Mouse (Mus musculus) kidney, adult 2 months (tissue): ENCODE results near the gene Abcb6. TPM values are rescaled to one million over a fixed set of nuclear protein-coding genes. Genes with fewer than 3 reads are reported as not detected.

Experiments
- DNase-seq: peaks from one replicate; pipeline ENCODE4 v3.0.0; 2021
- H3K27ac ChIP-seq: fragments of 200-500 bp; 2 replicates; pipeline ENCODE4 v1.5.1; 2012; ENCODE audit warnings: low read depth, low read length, control low read depth, inconsistent platforms; ENCODE audit not compliant: insufficient read depth
- H3K27me3 ChIP-seq: fragments of 200-500 bp; replicated peaks from 2 replicates; pipeline ENCODE4 v1.6.1; 2012; ENCODE audit warnings: mild to moderate bottlenecking, moderate library complexity, low read length, inconsistent platforms; ENCODE audit not compliant: control insufficient read depth, insufficient read depth
- H3K36me3 ChIP-seq: fragments of 200-500 bp; 2 replicates; pipeline ENCODE4 v1.6.1; 2012; ENCODE audit warnings: mild to moderate bottlenecking, moderate library complexity, low read length, inconsistent platforms; ENCODE audit not compliant: control insufficient read depth, insufficient read depth
- H3K4me1 ChIP-seq: fragments of 200-500 bp; 2 replicates; pipeline ENCODE4 v1.6.1; 2011; ENCODE audit warnings: low read length; ENCODE audit not compliant: control insufficient read depth, insufficient read depth
- H3K4me3 ChIP-seq: fragments of 200-500 bp; 2 replicates; pipeline ENCODE4 v1.5.1; 2011; ENCODE audit warnings: mild to moderate bottlenecking, low read depth, low read length, control low read depth; ENCODE audit not compliant: insufficient read depth
- CTCF ChIP-seq: fragments of 200-500 bp; conservative IDR thresholded peaks from 2 replicates; pipeline ENCODE4 v1.5.1; 2011; ENCODE audit warnings: low read depth, mild to moderate bottlenecking, control low read depth, low read length, moderate library complexity, mixed read lengths; ENCODE audit not compliant: insufficient read depth, insufficient read length
- POLR2A ChIP-seq: fragments of 200-500 bp; IDR thresholded peaks from one replicate; pipeline ENCODE4 v1.6.1; 2011; ENCODE audit warnings: low read depth, low read length, control low read depth
- WGBS: fragments of 180-500 bp; shearing (Covaris S2); methylation state at CpG from one replicate; pipeline ENCODE4 v1.1.7; 2018; 5-methylcytosine and 5-hydroxymethylcytosine counted together
- polyA plus RNA-seq: library from polyadenylated mRNA; depleted of rRNA; stranded (reverse); fragments of >200 nt; gene quantifications from 2 replicates; pipeline ENCODE4 v1.2.3, GENCODE M21; 2012

Gene Abcb6
- polyA plus RNA-seq, 1 experiment: 41.3 TPM

DNA sequence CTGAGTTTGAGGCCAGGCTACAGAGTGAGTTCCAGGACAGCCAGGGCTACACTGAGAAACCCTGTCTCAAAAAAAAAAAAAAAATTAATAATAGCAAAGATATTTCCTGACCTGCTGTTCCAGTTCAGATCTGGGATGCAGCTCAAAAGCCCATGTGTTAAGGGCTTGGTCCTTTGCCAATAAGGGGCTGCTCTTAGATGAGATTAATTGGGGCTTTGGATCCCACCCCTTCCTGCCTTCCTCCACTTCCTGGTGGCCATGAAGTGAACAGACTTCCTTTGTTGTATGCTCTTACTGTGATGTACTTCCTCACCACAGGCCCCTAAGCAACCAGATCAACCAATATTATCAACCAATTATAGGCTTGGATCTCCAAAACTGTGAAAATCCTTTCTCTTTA lies 6.9 kb upstream of the Abcb6 start:
- H3K27ac ChIP-seq: no peak overlapping the region
- H3K27me3 ChIP-seq: no peaks in the 10 kb centered on the region
- DNase-seq: peak; percentile 17
- H3K36me3 ChIP-seq: peaks cover 3% of the 10 kb centered on the region
- no peak for TF ChIP-seq POLR2A
- no peak for TF ChIP-seq CTCF
- no peak overlapping the region for H3K4me3 ChIP-seq
- peaks cover 3% of the 10 kb centered on the region; the same call in 1 of the 2 replicates for H3K4me1 ChIP-seq

DNA sequence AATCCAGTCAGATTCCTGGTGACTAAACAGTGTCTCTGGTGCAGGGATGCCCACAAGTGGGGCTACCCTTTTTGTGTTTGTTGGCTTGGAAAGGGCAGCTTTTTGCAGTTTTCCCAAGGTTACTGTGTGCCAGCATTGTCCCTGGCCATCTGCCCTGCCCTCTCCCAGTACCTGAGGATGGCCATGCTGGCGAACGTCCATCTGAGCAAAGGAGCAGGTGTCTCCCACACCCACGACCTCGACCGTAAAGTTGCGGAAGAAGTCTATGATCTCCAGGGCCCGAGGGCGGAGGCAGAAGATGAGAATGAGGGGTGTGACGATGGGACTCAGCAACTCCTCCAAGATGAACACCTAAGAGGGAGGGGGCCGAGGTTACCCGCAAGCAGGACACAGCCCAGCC lies 5.3 kb upstream of the Abcb6 start:
- no peak overlapping the region for H3K27ac ChIP-seq
- TF ChIP-seq POLR2A: no peak
- no peak for TF ChIP-seq CTCF
- WGBS: 87% methylated on average over 11 of the region's 11 CpGs
- DNase-seq: no peak
- H3K4me3 ChIP-seq: no peak overlapping the region
- H3K27me3 ChIP-seq: no peaks in the 10 kb centered on the region
- H3K36me3 ChIP-seq: peaks cover 3% of the 10 kb centered on the region
- no peaks in the 10 kb centered on the region for H3K4me1 ChIP-seq

DNA sequence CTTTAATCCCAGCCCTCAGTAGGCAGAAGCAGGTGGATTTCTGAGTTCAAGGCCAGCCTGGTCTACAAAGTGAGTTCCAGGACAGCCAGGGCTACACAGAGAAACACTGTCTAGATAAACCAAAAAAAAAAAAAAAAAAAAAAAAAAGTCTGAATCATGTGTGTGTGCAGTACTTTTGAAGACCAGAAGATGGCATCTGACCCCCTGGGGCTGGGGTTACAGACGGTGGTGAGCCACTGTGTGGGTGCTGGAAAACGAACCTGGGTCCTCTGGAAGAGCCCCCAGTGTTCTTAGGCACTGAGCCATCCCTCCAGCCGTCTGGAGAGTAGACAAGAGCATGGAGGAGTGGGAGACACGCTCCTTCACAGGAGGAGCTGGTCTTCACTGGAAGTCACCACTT lies 2.0 kb upstream of the Abcb6 start:
- H3K4me3 ChIP-seq: no peak overlapping the region
- H3K36me3 ChIP-seq: peaks cover 3% of the 10 kb centered on the region
- H3K27ac ChIP-seq: no peak overlapping the region
- no peaks in the 10 kb centered on the region for H3K27me3 ChIP-seq
- TF ChIP-seq CTCF: 0 out of 2 replicates have a peak, but pooled peaks have one; percentile 12
- no peak for TF ChIP-seq POLR2A
- H3K4me1 ChIP-seq: no peaks in the 10 kb centered on the region
- WGBS: 72% methylated on average over 4 of the region's 4 CpGs
- DNase-seq: no peak

DNA sequence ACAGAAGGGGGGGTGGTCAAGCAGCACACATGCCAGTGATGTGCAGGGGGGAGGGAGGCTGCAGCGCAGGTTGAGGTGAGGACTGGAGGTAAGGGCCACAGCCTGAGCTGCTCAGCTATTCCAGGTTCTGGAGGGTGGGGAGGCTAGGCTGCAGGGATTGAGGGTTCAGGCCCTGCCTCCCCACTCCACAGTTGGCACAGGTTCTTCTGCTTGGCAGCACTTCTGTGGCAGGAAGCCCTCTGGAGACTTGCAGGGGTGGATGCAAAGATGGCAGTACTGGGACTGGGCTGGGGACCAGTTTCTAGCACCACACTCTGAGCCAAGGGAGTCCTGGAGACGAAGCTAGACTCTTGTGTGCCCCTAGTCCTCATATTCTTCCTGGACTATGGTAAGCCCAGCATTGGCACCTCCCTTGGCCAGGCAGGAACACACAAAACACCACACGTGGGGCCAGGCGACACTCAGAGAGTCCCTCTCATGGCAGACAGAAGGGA lies 1.2 kb upstream of the Abcb6 start:
- Histone ChIP-seq H3K36me3 (peaks cover 3% of the 10 kb centered on the region), H3K4me3 (no peak overlapping the region), H3K4me1 (no peaks in the 10 kb centered on the region), H3K27me3 (no peaks in the 10 kb centered on the region), H3K27ac (no peak overlapping the region)
- TF ChIP-seq CTCF (no peak), POLR2A (no peak)
- DNase-seq: no peak
- WGBS: 86% methylated on average over 4 of the region's 4 CpGs

DNA sequence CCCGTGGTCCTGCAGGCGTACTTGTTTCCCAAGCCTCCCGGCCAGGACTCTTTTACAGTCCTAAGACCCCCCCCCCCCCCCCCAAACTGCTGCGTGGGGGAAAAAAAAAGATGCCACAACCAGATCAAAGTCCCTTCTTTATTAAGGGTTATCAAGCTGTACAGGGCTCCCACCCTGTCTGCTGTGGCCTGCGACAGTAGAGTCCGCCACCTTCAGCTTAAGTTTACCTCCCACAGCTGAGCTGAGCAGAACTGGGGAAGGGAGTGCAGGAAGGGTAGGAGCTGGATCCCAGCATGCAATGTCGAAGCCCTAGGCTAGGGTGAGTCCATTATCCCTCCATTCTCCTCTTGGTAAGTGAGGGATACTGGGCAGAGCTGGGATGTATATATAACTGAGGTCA lies 549 bp upstream of the Abcb6 start:
- Histone ChIP-seq H3K27me3 (no peaks in the 10 kb centered on the region), H3K4me3 (no peak overlapping the region), H3K27ac (no peak overlapping the region), H3K4me1 (no peaks in the 10 kb centered on the region), H3K36me3 (peaks cover 3% of the 10 kb centered on the region)
- 31% methylated on average over 7 of the region's 7 CpGs for WGBS
- DNase-seq: no peak
- no peak for TF ChIP-seq CTCF
- TF ChIP-seq POLR2A: no peak

DNA sequence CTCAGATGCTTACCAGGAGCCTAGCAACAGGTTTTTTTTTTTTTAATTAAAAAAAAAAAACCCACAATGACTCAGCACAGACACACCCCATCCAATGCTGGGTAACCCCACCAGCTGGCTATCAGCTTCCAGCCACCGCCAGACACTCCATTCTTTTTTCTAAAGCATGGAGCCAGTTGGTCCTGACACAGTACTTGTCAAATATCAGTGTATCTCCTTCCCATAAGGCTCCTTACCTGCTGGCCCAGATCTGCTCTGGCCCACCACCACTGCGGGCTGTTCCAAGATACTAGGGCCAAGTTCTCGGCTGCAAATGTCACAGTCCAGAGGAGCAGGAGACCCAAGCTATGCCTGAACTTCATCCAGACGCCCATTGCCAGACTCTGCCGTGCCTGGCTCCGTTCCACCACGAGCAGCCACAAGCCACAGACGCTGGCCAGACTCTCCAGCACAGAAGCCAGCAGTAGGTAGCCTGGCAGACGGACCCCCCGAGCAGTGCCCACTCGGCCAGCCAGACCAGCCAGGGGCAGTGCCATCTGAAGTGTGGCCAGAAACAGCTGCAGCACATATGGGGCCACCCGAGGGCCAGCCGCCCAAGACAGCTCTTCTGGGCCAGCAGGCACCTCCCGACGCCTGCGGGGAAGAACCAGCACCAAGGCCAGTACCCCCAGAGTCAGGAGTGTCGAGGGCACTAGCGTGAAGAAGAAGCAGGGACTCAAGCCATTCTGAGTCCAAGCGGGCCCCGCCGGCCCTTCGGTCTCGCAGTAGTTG lies 673 bp downstream of the Abcb6 start:
- DNase-seq: peak; percentile 75
- 6% methylated on average over 23 of the region's 23 CpGs for WGBS
- Histone ChIP-seq H3K27ac (no peak overlapping the region; the same call in 1 of the 2 replicates), H3K27me3 (no peaks in the 10 kb centered on the region), H3K4me1 (no peaks in the 10 kb centered on the region), H3K4me3 (peak overlapping the region; percentile 88), H3K36me3 (peaks cover 3% of the 10 kb centered on the region)
- TF ChIP-seq POLR2A: no peak
- TF ChIP-seq CTCF: no peak
